10 mouse cellular contexts compared by ENCODE assay signal in the genomic region with DNA sequence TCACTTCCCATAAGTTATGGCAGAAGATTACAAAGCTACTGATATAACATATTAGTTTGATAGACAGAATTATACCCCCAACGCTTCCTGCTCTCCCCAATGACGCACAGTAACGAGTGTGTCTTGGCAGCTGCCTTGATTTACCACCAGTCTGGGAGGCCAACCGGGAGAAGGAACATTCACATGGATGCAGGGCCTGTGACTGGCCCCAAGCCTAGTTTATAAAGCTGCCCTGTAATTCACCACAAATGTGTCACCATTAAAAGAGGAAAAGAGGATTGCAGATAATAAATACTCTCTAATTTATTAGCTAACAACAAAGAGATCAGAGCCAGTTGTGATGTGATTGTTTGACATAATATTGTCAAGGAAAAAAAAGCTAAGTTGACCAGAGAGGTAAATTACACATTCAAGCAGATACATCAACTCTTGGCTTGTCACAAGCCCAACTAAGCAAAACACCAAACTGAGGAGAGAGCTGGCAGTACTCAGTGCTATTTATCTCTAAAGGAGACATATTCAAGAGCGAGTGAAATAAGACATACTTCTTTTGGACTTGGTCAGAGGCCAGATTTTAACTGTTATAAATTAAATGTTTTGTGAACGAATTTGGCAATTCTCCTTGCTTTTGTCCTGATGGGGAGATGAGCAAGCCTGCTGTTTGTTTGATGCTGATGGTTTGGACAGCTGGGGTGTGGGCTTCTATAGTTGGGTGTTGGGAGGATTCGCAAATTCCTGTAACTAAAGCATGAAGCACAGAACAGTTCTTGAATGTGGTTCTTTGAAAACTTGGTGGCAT.
DNase-seq lines count a peak whose midpoint lies in the region; ATAC-seq and TF ChIP-seq lines count a peak whose summit lies in the region.
"Had no signal": no experiment of that assay in that cellular context is flagged by ENCODE, and none has a peak within 500 bp of the region (broad histone marks: within the 10 kb centered on the region; RNA-seq: fewer than 3 reads in every experiment).

No protein-coding gene starts in this region.

- H3K4me2 ChIP-seq in kidney, postnatal 0 days (ENCODE audit: low read length): no peak overlapping the region
- H3K4me2 ChIP-seq in liver, embryonic 12.5 days: no peak overlapping the region
- H3K4me2 ChIP-seq: midbrain, embryonic 11.5 days had no signal

- 22% methylated on average over 7 of the region's 7 CpGs for whole genome bisulfite sequencing in kidney, postnatal 0 days
- 32% methylated on average over 7 of the region's 7 CpGs for WGBS in liver, embryonic 12.5 days (ENCODE audit: insufficient replicate concordance)

- peak; percentile 90 for ATAC-seq in kidney, postnatal 0 days (replicated peaks; ENCODE audit: low FRiP score, low read depth)
- ATAC-seq in liver, embryonic 12.5 days: no peak

- TF ChIP-seq CTCF in kidney, postnatal 0 days (IDR thresholded peaks at IDR 0.05; ENCODE audit: low read depth): no peak

- intact Hi-C loops in gastrocnemius, postnatal 14 days (cut with DNase I; ENCODE audit: low total_unique reads): no loop called here

- no peaks in the 10 kb centered on the region for H3K36me3 ChIP-seq in kidney, postnatal 0 days (ENCODE audit: insufficient read depth, low read length)
- no peaks in the 10 kb centered on the region for H3K36me3 ChIP-seq in liver, embryonic 12.5 days

- peak overlapping the region; percentile 84 for H3K27ac ChIP-seq in kidney, postnatal 0 days
- H3K27ac ChIP-seq in liver, embryonic 12.5 days: no peak overlapping the region

- no peak overlapping the region for H3K9ac ChIP-seq in kidney, postnatal 0 days (ENCODE audit: low read depth, low read length)
- H3K9ac ChIP-seq in liver, embryonic 12.5 days: no peak overlapping the region

- peak; percentile 33 for DNase-seq in adrenal gland, adult 8-10 months
- DNase-seq in adrenal gland, postnatal 25 days: no peak
- DNase-seq in embryo, embryonic 9.5 days (ENCODE audit: extremely low spot score): peak; percentile 29
- peak; percentile 97 for DNase-seq in kidney, postnatal 0 days (ENCODE audit: low spot score)
- peak; percentile 74 for DNase-seq in mesoderm, embryonic 11.5 days (ENCODE audit: low read depth, low spot score)
- no peak for DNase-seq in right cerebral cortex, postnatal 36 days (ENCODE audit: low spot score in 2 of 2)
- no peak for DNase-seq in gastrocnemius, postnatal 14 days
- DNase-seq: gastrocnemius, postnatal 10 days had no signal

- no peaks in the 10 kb centered on the region for H3K9me3 ChIP-seq in kidney, postnatal 0 days (replicated peaks; ENCODE audit: low read length)
- no peaks in the 10 kb centered on the region for H3K9me3 ChIP-seq in liver, embryonic 12.5 days (replicated peaks)

- H3K27me3 ChIP-seq in kidney, postnatal 0 days (ENCODE audit: insufficient read depth, low read length): no peaks in the 10 kb centered on the region
- no peaks in the 10 kb centered on the region for H3K27me3 ChIP-seq in liver, embryonic 12.5 days (replicated peaks)

- 0 out of 2 replicates have a peak, but pooled peaks cover 3% of the 10 kb centered on the region for H3K4me1 ChIP-seq in kidney, postnatal 0 days (replicated peaks; ENCODE audit: insufficient read depth, low read length)
- H3K4me1 ChIP-seq in liver, embryonic 12.5 days: 0 out of 2 replicates have a peak, but pooled peaks cover 5% of the 10 kb centered on the region

- no peak overlapping the region for H3K4me3 ChIP-seq in kidney, postnatal 0 days (replicated peaks; ENCODE audit: low read depth, low read length)
- H3K4me3 ChIP-seq in liver, embryonic 12.5 days: no peak overlapping the region

Comparison
In these comparisons a context has a peak if more than half of its experiments do, and no peak if none do; other contexts are left out.
1. DNase-seq: peak in adrenal gland, adult 8-10 months (single experiment), embryo, embryonic 9.5 days (single experiment), kidney, postnatal 0 days (single experiment) and mesoderm, embryonic 11.5 days (single experiment); none in adrenal gland, postnatal 25 days (single experiment), right cerebral cortex, postnatal 36 days (0 of 2) and gastrocnemius, postnatal 14 days (single experiment).